Mouse (Mus musculus) brain, embryonic 14.5 days (tissue): ENCODE results near the gene Klhl8. TPM values are rescaled to one million over a fixed set of nuclear protein-coding genes. Genes with fewer than 3 reads are reported as not detected.
"Not testable (repeated sequence)": the region's sequence is repeated elsewhere in the genome, so short reads cannot be mapped to it uniquely, and the experiment has no call there.

Experiments
- DNase-seq: peaks from one replicate; pipeline ENCODE4 v3.0.0-alpha.2; 2011; ENCODE audit warnings: low read depth
- CTCF ChIP-seq: fragments of 200-500 bp; IDR thresholded peaks from 2 replicates; pipeline ENCODE4 v1.5.1; 2012; ENCODE audit warnings: inconsistent platforms, mild to moderate bottlenecking, moderate library complexity, borderline replicate concordance; ENCODE audit not compliant: insufficient read depth, insufficient read length; ENCODE audit errors: extremely low read depth
- POLR2A ChIP-seq: fragments of 200-500 bp; IDR thresholded peaks from 2 replicates; pipeline ENCODE4 v1.6.1; 2012; ENCODE audit warnings: mild to moderate bottlenecking, inconsistent platforms, borderline replicate concordance; ENCODE audit not compliant: poor library complexity, insufficient read depth, insufficient read length, severe bottlenecking; ENCODE audit errors: extremely low read depth
- polyA plus RNA-seq: library from polyadenylated mRNA; depleted of rRNA; stranded (reverse); fragments of >200 nt; gene quantifications from 2 replicates; pipeline ENCODE4 v1.2.3, GENCODE M21; 2012; rRNA removed

Klhl8 gene
- 34.3 and 35.6 TPM in 2 replicates for polyA plus RNA-seq

DNA sequence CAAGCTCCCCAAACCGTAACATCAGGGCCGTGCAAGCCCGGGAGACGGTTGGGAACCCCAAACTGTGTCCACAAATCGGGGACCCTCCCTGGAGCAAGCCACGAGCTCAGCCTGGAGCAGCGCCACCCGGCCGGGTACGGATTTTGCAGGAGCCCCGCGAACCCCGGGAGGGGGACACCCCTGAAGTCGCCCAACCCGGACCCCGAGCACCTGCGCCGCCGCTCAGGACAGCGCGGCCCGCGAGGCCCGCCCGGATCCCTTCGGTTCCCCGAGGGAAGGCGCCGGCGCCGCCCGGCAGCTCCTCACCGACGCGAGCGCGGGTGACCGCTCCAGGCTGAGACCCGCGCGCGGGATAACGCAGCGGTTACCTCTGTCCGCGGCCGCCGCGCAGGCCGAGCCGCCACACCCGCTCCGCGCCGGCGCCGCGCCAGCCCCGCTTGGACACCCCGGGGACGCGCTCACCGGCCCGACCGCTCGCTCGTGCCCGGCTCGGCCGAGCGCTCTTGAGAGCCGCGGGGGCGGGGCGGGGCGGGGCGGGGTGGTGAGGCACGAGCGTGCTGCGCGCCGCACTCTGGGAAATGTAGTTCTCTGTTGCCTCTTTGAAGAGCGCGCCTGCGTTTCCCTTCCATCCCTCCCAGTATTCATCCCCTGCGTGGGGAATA is at the start of gene Klhl8:
Gene Klhl8, minus strand, starts transcription at position 512 of the 662 bp plus-strand sequence.
- peak; percentile 97 for DNase-seq
- TF ChIP-seq CTCF = no peak
- peak; percentile 93 for TF ChIP-seq POLR2A

DNA sequence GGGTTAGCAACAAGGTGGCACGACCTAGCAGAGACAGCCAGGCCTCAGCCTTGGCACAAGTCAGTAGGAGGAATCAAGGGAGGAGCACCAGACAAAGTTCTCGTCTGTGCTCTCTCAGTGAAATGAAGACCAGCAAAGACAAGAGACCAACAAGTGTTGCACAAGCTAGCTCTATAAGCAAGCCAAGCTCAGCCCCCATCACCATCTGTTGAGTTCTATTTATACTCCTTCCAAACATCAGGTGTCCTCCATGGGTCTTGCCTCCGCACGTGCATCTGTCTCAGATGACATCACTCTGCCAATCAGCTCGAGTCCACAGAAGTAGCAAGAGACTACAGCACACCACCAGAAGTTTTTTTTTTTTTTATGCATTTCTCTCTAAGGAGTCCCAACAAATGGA is 43.6 kb upstream of the Klhl8 start:
- no peak for DNase-seq
- TF ChIP-seq CTCF (no peak), POLR2A (no peak)

DNA sequence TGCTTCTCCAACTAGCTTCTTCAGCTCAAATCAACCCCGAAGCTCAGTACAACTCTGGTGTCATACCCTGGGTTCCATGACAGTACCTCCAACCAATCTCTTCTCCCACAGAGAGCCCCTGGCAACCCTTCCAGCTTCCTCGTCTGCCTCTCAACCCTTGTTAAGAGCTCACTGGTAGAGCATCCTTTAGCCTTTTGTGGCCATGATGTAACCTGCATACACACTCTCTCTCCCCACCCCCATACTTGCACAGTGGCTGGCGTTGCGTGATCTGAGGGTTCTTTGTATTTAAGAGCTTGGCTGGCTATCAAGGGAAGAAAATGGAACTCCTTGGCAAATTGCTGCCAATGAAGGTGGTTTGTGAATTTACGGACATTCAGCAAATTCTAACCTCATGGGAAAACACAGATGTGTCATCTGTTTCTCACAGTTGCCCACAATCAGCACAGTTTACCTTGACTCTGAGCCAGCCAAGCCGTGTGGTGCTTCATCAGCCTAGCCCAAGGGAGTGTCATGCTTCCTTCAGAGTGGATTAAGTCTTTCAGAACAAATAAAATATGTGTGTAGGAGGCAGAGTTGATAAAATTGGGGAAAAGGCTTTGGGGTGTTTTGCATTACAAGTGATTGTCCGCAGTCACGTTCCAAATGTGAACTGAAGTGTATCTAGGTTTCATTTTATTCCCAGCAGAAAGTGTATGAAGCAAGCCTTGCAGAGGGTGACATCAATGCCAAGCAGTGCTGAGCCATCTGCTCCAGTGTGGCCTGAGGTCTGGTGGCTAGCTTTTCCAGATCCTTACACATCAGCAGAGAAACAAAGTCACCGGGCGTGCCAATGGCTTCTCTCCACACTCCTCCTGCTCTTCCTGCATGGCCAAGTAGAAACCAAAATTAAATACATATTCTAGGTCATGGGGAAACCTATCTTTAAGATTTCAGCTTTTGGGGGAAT is 42.4 kb upstream of the Klhl8 start:
- TF ChIP-seq CTCF = no peak
- no peak for TF ChIP-seq POLR2A
- peak; percentile 68 for DNase-seq

DNA sequence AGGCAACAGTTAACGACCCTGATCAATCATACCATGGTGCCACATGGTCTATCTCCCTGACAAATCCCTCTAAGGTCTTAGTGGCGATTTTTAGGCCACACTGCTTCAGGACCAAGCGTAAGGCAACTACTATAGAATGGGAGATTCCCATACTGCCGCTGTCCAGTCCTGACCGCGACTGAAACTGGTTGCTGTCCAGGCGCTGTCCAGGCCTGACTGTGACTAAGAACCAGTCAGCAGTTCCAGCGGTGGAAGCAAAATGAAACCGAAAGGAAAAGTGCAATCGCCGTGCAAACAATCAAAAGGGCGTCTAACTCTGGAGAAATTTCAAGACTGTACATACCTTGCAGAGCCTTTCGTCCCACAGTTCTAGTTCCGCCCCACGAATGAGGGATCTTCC is 39.1 kb upstream of the Klhl8 start:
- DNase-seq = not testable (repeated sequence)

DNA sequence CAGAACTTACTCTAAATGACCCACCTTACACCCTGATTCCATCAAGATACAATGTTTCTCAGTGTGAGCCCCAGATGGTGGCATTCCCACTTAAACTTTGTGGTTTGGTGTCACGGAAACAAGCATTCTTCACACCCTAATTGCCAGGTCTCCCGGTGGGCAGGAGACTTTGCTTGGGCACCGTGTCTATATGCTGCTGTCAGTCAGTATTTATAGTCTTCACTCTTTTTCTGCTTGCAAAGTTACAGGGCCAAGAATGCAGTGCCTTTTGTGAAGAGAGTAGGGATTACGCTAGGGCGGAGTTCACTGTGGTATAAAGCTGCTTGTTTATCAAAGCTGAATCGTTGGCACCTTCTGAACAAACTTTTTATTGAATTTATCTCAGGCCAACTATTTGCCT is 32.1 kb upstream of the Klhl8 start:
- DNase-seq = peak; percentile 70
- no peak for TF ChIP-seq CTCF

DNA sequence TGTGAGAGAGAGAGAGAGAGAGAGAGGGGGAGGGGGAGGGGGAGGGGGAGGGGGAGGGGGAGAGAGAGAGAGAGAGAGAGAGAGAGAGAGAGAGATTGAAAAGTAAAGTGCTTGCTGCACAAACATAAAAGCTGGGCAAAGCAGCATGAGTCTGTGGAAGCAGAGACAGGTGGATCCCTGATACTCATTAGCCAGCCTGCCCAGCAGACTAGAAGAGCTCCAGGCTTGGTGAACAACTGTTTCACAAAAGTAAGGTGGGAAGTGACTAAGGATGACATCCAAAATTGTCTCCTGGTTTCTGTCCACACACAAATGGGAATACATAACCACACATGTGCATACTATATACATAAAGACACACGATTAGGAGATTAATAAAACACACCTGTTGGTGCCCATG is 28.8 kb upstream of the Klhl8 start:
- DNase-seq = no peak
- TF ChIP-seq CTCF (no peak), POLR2A (no peak)

DNA sequence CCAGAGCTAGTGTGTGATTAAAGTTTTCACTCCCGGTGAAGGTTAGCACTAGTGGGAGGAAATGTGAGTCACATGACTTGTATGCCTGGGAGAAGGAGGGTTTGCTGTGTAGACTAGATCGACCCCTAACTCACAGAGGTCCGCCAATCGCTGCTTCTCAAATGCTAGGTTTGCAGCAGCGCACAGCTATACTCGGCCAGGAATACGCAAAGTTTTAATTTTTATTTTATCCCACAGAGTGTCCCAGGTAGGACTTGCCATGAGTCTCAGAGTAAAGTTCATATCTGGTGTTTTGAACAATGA is 28.2 kb upstream of the Klhl8 start:
- DNase-seq = no peak

DNA sequence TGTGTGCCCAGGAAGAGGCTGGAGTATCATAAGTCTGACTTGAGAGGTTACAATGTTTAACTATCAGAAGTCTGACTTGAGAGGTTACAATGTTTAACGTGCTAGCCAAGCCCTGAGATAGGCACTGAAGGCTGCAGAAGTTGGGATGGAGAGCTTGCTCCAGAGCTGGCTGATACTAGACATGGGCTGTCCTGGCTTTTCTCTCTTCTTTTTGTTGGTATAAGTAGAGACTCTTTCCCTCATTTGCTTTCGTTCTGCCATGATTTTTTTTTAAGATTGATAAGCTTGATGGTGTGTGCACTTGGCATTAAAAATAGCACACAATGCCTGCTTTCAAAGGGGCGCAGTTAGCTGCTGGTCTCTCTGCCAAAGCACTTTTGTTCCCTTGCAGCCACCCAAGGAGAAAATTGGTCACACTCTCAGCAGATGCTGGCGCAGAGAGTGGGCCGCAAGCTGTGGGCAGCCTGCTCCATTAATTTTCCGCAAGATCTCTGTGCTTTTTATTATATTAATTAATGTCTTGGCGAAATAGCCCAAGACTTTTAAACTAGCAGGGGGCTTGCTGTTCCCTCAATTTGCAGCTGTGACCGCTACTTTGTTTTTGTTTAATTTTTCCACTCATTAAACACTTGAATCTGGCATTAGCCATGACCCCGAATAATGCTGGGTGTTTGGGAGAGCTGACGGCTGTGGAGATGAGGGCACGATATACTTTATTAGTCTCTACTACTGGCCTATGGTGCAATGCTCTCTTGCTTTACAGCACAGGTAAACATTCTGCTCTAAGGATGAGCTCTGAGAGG is 27.7 kb upstream of the Klhl8 start:
- DNase-seq = peak; percentile 96
- TF ChIP-seq POLR2A (no peak), CTCF (no peak)

More for the DNA sequence above, 28.2 kb upstream of the Klhl8 start:
- TF ChIP-seq CTCF (no peak), POLR2A (no peak)

DNA sequence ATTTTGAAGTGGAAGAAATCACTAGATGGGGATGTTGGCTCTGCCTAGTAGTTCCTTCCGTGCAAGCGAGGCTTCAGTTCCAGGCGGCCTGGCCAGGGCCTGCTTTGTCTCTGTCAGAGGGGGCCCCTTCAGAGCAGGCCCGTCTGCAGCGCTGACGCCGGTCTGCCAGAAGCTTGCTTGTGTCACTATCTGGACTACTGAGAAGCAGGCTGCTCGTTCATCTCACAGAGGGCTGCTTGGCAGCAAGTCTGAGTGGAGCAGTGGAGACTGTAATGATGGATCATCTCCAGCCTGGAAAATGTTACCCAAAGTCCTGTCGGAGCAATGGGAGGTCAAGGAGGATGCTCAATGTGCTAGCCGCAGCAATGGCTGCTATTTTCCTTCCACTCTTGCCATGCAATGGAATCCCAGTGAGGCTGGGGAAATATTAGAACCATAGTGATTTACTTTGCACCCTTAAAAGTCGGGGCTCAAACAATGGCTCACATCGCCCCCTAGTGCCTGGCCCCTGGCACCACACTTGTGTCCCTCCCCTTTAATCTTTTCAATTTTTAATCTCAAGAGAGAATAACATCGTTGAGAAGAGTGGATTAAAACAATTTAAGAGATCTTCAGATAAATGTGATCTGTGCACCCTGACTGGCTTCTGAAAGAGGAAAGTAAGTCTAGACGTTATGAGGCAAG is 26.0 kb upstream of the Klhl8 start:
- peak; percentile 70 for DNase-seq

DNA sequence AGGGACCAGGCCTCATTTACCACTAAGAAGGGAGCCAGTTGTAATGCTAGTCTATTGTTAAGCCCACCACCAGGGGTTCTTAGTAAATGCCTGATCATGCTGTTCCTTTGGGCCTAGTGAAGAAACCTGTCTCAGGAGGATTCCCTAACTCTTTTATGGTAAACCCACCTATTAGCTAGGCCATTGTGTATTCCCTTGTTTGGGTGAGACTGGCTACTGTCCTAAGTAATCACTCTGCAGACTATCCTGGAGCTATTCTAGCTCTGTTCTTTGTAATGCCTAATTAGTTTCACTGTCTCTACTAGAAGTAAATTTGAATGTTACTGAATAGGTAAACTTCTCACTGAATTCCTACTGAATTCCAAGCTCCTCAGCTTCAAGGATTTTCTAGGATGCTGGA is 20.9 kb upstream of the Klhl8 start:
- DNase-seq = not testable (repeated sequence)

More for the DNA sequence above, 26.0 kb upstream of the Klhl8 start:
- TF ChIP-seq CTCF (peak; percentile 76), POLR2A (no peak)

DNA sequence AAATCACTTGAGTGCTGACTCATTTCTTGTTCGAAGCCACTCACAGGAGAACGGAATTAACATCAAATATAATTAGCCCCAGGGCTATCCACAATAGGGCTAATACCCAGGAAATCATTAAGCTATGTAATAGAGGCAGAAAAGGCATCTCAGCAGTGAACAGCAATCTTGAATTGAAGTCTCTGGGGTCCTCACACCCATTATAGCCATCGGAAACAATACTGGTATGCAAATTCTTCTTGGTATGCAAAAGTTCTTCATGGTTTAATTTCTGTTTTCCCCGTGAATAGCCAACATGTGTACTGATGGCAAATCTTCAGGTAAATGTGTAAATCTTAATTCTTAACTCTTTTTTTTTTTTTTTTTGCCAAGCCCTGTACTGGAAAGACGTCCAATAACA is 19.5 kb upstream of the Klhl8 start:
- TF ChIP-seq CTCF (no peak), POLR2A (no peak)
- DNase-seq = no peak
